Mouse (Mus musculus): Measurements from ENCODE around the gene Gpr150.

Gpr150 gene

DNA sequence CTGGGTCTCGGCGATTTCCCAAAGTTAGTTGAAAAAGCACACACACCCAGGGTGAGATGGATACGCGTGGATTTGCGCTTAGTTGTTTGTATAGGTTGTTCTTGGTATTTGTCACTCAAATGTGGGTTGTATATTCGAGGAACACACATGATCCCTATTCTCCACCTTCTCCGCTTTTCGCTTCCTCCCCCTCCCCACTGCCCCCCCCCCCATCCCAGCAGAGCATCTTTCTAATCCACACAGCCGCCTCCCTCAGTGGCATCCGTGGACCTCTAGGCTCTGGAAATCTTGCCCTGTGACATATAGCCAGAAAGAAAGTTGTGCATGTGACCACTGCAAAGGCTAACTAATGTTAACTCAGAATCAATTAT, at the start of gene Gpr150:
TSS of gene Gpr150 (minus strand) at position 101 of the 371 bp plus-strand sequence.
- DNase-seq (ENCODE audit: low spot score in 2 of 2): no peak

DNA sequence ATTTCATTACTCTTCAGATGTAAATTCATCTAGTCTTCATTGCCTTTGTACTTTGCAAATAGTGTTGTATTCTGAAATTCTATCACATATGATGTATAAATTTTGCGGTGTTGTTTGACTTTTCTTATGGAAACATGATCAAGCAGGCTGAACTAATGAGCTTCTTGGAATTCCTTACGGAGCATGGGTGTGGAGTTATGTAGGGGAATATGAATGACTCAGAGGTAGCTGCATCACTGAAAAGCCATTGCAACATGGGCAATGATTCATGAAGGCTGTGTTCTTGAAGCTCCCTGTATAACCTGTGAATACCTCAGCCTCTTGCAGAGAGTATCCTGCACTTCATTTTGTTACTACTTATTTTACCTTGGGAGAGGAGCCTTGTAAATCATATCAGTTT, 45.2 kb upstream of the Gpr150 start:
- DNase-seq (ENCODE audit: low spot score in 2 of 2): no peak

- peak; percentile 72 to 92 for DNase-seq (ENCODE audit: low spot score in 2 of 2)
Observed at GRCm38 (mm10) chr13:76098493-76099303, 41.9 kb upstream of the Gpr150 start, which contains the start of the genes Arsk and Ttc37. Gene Arsk (minus strand): TSS chr13:76098660. Gene Ttc37 (plus strand): TSS chr13:76098734.

GRCm38 (mm10) chr13:76098116-76098492, 41.3 kb upstream of the Gpr150 start:
- peak in 1 of 2 experiments; percentile 30 for DNase-seq (ENCODE audit: low spot score in 2 of 2)

- no peak for DNase-seq (ENCODE audit: low spot score in 2 of 2)
Observed at GRCm38 (mm10) chr13:76074323-76074722, 17.5 kb upstream of the Gpr150 start.

DNA sequence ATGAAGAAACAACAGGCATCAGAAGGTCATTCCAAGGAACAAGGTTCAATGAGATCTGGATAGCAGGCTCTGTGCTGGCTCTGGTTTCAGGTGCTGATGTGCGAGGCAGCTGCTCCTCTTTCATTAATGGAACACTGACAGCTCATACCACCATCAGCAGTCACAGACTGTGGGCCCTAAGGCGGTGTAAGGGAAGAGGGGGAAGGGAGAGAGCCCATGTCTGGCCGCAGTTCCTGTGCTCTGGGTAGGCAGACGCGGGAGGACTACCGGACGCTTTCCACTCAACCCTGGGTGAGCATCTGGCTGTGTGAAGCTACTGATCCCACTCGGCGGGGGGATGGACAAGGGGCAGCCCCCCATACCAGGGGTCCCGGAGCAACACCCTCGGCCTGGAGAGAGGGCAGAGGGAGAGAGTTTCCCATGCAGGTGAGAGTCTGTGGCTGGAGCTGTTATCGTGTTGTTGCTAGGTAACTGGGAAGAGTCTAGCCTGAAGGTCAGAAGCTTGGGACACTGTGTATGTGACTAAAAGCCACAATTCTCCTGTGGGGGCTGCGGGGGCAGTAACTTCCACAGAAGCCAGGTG, 7.7 kb upstream of the Gpr150 start:
- DNase-seq (ENCODE audit: low spot score in 2 of 2): no peak

- no peak for DNase-seq (ENCODE audit: low spot score in 2 of 2)
Observed at GRCm38 (mm10) chr13:76063548-76063947, 6.8 kb upstream of the Gpr150 start.

DNA sequence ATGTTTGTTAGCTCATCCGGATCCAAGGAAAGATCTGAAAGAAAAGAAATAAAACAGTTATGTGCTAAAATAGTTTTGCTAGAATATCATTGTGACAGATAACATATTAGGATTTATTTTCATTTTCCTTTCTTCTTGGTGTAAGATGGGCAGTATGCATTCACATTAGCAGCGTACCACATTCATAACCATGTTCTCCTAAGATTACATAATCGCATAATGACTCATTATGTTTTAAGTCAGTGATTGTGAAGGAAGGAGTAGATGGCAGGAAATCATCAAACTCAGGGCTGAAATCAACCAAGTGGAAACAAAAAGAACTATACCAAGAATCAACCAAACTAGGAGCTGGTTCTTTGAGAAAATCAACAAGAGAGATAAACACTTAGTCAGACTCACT, 5.8 kb upstream of the Gpr150 start:
- DNase-seq (ENCODE audit: low spot score in 2 of 2): no peak

- DNase-seq (ENCODE audit: low spot score in 2 of 2): no peak
Observed at GRCm38 (mm10) chr13:76062126-76062525, 5.3 kb upstream of the Gpr150 start.

DNA sequence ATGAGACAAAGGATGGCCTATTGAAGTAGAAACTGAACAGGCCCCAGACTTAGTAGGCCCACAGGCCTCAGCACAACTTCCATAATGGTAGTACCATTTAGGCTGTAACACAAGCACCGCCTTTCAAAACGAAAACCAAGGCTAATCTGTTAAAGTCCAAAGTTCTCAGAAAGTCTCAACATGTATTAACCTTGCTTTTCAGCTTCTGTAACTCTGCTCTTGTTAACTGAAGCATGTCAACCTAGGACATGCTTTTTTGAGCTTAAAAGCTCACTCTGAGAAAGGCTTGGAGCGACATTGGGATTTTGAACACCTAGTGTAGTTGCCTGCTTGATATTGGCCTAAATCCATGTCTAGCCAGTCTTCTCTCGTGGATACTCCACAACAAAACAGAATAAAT, 2.8 kb upstream of the Gpr150 start:
- no peak for DNase-seq (ENCODE audit: low spot score in 2 of 2)

DNA sequence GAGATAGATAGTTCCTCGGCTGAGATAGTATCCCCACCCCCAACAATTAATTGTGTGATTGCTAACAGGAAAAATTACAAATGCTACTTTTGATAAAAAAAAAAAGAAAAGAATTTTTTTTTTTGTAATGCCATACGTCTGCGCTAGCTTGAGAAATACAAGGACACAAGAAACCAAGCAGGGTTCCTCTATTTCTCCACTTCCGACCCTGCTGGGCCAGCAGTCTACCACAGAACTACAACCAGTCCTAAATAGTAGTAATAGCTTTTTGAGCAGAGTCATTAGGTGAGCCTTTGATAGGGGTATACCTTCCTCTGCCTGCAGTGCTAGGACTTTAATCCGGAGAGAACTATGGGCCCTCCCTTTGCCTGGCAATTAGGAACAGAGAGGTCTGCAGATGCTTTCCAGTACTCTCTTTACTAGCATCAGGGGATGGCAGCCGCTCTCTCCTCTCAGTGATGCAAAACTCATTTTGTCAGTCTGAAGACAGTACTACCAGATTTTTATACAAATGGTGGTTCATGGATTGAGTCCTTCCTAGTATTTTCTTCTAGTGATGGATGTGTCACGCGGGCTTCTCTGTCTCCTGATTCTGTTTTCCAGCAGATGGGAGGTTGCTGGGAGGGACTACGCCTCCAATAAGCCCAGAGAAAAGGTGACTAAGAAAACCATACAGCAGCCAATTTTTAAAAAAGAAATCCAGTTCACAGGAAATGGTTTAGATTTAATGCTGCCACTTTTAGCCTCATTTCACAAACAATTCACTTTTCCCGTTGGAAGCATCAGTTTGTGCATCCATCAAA, 672 bp upstream of the Gpr150 start:
- no peak for DNase-seq (ENCODE audit: low spot score in 2 of 2)

- peak; percentile 33 to 50 for DNase-seq (ENCODE audit: low spot score in 2 of 2)
Observed at GRCm38 (mm10) chr13:76056261-76056724, 503 bp downstream of the Gpr150 start.

GRCm38 (mm10) chr13:76055391-76056232, 1.2 kb downstream of the Gpr150 start:
- peak in 1 of 2 experiments; percentile 33 for DNase-seq (ENCODE audit: low spot score in 2 of 2)

DNA sequence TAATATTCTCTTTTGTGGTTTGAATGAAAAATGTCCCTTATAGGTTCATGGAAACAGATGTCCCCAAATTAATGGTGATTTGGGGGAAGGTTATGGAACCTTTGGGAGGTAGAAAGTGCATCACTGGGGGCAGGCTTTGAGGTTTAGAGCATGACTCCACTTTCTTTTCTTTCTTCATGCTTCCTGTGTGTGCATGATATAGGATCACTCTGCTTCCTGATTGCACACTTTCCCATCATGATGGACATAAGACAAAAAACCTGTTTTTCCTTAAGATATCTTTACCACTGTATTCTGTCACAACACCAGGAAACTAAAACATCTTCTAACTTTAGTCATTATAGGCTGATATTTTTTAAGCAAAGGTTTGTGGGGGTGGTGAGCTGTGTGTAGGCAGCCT, 11.8 kb downstream of the Gpr150 start:
- DNase-seq (ENCODE audit: low spot score in 2 of 2): no peak

DNA sequence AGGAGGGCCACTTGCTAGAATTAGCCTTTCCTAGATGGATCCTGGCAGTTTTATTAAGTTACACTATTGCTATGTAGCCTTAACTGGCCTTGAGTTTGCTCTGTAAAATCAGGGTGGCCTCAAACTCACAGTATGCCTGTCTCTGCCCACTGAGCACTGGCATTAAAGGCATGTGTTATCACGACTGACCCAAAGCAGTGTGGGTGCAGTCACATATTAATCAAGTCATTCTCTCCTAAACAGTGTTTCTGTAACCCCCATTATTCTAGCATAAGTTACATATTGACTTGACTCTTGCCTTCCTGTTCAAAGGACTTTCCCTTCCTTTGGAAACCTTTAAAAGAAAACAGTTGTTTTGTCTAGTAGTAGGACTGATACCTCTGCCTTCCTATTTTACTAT, 14.3 kb downstream of the Gpr150 start:
- no peak for DNase-seq (ENCODE audit: low spot score in 2 of 2)

DNA sequence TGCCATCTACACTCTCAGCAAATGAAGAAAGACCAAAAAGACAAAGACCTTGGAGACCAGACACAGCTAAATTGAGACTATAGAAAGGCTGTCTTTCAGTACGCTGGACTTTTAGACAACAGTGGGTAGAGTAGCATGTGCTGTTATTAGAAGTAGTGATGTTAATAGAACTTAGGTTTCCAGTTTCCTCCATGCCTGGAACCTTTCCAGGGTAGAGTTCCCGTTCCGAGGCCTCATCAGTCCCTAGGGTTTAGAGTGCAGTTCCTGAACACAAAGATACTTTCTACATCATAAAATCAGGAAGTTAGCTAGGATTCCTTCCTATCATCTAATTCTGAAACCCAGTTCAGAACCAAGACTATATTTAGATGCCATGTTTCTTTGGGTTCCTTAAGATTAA, 32.2 kb downstream of the Gpr150 start:
- DNase-seq (ENCODE audit: low spot score in 2 of 2): no peak

- DNase-seq (ENCODE audit: low spot score in 2 of 2): no peak
Observed at GRCm38 (mm10) chr13:76021782-76022181, 35.0 kb downstream of the Gpr150 start.

DNA sequence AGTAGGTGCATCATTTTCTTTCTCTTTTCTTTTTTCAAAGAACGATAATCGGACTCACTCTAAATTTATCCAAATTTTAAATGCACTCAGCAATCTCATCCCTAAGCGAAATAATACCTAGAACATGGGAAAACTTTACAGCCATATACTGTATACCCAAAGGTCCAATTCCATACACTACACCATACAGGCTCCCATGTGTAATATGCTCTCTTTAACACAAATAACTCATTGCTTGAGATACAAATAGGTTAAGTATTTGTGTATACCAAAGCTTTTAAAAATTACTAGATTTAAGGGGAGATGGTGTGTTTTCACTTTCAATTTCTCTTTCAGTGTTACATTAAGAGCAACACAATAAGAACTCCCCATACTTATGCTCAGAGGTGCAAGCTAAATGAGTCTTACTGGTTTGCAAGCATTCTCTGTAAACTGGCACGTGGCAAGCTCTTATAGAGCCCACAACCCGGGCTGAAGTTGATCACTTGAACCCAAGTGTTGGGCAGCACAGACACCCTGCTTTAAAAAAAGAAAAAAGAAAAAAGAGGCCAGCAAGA, 37.9 kb downstream of the Gpr150 start:
- DNase-seq (ENCODE audit: low spot score in 2 of 2): no peak

- DNase-seq (ENCODE audit: low spot score in 2 of 2): peak; percentile 90 to 95
Observed at GRCm38 (mm10) chr13:76017974-76018843, 38.6 kb downstream of the Gpr150 start, which contains the start of gene Rfesd. Gene Rfesd (minus strand): TSS chr13:76018719.

DNA sequence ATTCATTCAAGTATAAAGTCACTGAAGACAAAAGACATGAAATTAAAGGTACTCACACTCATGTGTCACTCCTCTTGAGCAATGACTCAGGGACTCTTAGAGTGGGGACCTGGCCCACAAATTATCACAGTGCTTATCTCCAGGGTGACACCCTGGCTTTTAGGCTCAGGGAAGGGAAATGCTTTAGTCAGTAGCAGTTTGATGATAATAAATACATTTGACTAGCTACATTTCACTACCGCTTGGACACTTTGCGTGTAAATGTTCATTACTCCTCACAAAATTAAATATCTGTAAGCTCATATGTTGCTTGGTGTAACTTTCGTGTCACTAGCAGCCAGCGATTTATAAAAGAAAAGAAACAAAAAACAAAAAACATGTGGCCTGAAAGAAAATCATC, 39.3 kb downstream of the Gpr150 start:
- DNase-seq (ENCODE audit: low spot score in 2 of 2): no peak
